Comparison of ENCODE assay signal across 8 mouse cellular contexts in genomic region chr2:57102091-57102855, GRCm38 (mm10). TPM values are rescaled to one million over a fixed set of nuclear protein-coding genes. Genes with fewer than 3 reads are reported as not detected.
DNase-seq lines count a peak whose midpoint lies in the region; ATAC-seq and TF ChIP-seq lines count a peak whose summit lies in the region.

No protein-coding gene starts in this region.

- peak; percentile 67 for ATAC-seq in limb, embryonic 12.5 days (ENCODE audit: insufficient number of reproducible peaks, insufficient read depth, low FRiP score, low TSS enrichment, low read depth)
- ATAC-seq in midbrain, embryonic 15.5 days (replicated peaks), result peak; percentile 71
- no peak for ATAC-seq in CD4-positive, CD25-positive, alpha-beta regulatory T cell, adult 4 months

- peak overlapping the region; percentile 39 for H3K4me3 ChIP-seq in heart, adult 2 months
- H3K4me3 ChIP-seq in limb, embryonic 12.5 days (replicated peaks), result peak overlapping the region; percentile 44
- peak overlapping the region; percentile 34 for H3K4me3 ChIP-seq in midbrain, embryonic 15.5 days

- peaks cover 1% of the 10 kb centered on the region for H3K4me1 ChIP-seq in heart, adult 2 months (ENCODE audit: control insufficient read depth, insufficient read depth, low read length)
- H3K4me1 ChIP-seq in limb, embryonic 12.5 days (replicated peaks), result peaks cover 18% of the 10 kb centered on the region
- H3K4me1 ChIP-seq in midbrain, embryonic 15.5 days, result peaks cover 16% of the 10 kb centered on the region

- peaks cover 18% of the 10 kb centered on the region for H3K27me3 ChIP-seq in heart, adult 2 months (ENCODE audit: control insufficient read depth, insufficient read depth, low read length)
- H3K27me3 ChIP-seq in limb, embryonic 12.5 days, result peaks cover 78% of the 10 kb centered on the region
- H3K27me3 ChIP-seq in midbrain, embryonic 15.5 days (replicated peaks), result peaks cover 79% of the 10 kb centered on the region

- H3K27ac ChIP-seq in heart, adult 2 months, result no peak overlapping the region
- no peak overlapping the region for H3K27ac ChIP-seq in limb, embryonic 12.5 days
- no peak overlapping the region for H3K27ac ChIP-seq in midbrain, embryonic 15.5 days

- peak overlapping the region; percentile 83 for H3K4me2 ChIP-seq in limb, embryonic 12.5 days
- H3K4me2 ChIP-seq in midbrain, embryonic 15.5 days, result peak overlapping the region; percentile 63

- TF ChIP-seq CTCF in heart, adult 2 months (IDR thresholded peaks at IDR 0.05), result no peak

- intact Hi-C loops in heart, adult 2 months (cut with DNase I), result no loop called here

- H3K9ac ChIP-seq in heart, adult 2 months (ENCODE audit: low read depth, low read length), result no peak overlapping the region
- H3K9ac ChIP-seq in limb, embryonic 12.5 days (replicated peaks), result peak overlapping the region; percentile 40; the same call in 1 of the 2 replicates
- peak overlapping the region; percentile 16; the same call in 1 of the 2 replicates for H3K9ac ChIP-seq in midbrain, embryonic 15.5 days

- TF ChIP-seq EP300 in heart, adult 2 months (IDR thresholded peaks at IDR 0.05; ENCODE audit: insufficient read depth, low read depth, low read length), result no peak

- peak; percentile 8 to 31 for DNase-seq in cerebellum, postnatal 25 days
- DNase-seq in cerebellum, adult 8-10 months, result no peak
- DNase-seq in adrenal gland, postnatal 36 days, result peak; percentile 50 to 66
- peak; percentile 35 to 53 for DNase-seq in heart, adult 2 months
- DNase-seq in urinary bladder, adult 2 months (ENCODE audit: low spot score), result no peak

- no peaks in the 10 kb centered on the region for H3K9me3 ChIP-seq in limb, embryonic 12.5 days
- no peaks in the 10 kb centered on the region for H3K9me3 ChIP-seq in midbrain, embryonic 15.5 days

- WGBS in heart, adult 2 months, result 3% methylated on average over 49 of the region's 51 CpGs
- WGBS in limb, embryonic 12.5 days, result under 1% methylated on average over 51 of the region's 51 CpGs
- under 1% methylated on average over 51 of the region's 51 CpGs for WGBS in midbrain, embryonic 15.5 days

- H3K79me2 ChIP-seq in heart, adult 2 months (replicated peaks; ENCODE audit: control insufficient read depth, insufficient read depth, low read length), result no peaks in the 10 kb centered on the region

- H3K36me3 ChIP-seq in heart, adult 2 months (ENCODE audit: control insufficient read depth, insufficient read depth, low read length), result no peaks in the 10 kb centered on the region
- no peaks in the 10 kb centered on the region for H3K36me3 ChIP-seq in limb, embryonic 12.5 days
- no peaks in the 10 kb centered on the region for H3K36me3 ChIP-seq in midbrain, embryonic 15.5 days (replicated peaks)

- TF ChIP-seq POLR2A in heart, adult 2 months (IDR thresholded peaks at IDR 0.05; ENCODE audit: insufficient read depth, low read depth, low read length), result no peak

RNA-seq across cellular contexts. Expression of gene Nr4a2, which starts 21.5 kb away (rescaled TPM):
- 10 to 100 TPM; 39.1 to 74.4 TPM for total RNA-seq in adrenal gland, postnatal 36 days (2021)
- total RNA-seq in heart, adult 2 months (2021), result 1 to 10 TPM; 1.0 to 2.6 TPM
- polyA plus RNA-seq in heart, adult 2 months (2012; rRNA removed), result 1.1 and 1.5 TPM in 2 replicates
- polyA plus RNA-seq in limb, embryonic 12.5 days (2016; fragmentation: Nextera tagmentation; extraction: Ambion mirVana), result 7.0 and 7.9 TPM in 2 replicates
- polyA plus RNA-seq in midbrain, embryonic 15.5 days (2015; fragmentation: Nextera tagmentation; extraction: Ambion mirVana), result 40.1 and 40.4 TPM in 2 replicates
- polyA plus RNA-seq in CD4-positive, CD25-positive, alpha-beta regulatory T cell, adult 4 months (2017; shearing (Covaris generic)), result 1 to 10 TPM; 2.5 to 3.5 TPM
- polyA plus RNA-seq in urinary bladder, adult 2 months (2012; rRNA removed), result 1.5 and 2.2 TPM in 2 replicates

Comparison
In these comparisons a context has a peak if more than half of its experiments do, and no peak if none do; other contexts are left out.
1. DNase-seq: peak in cerebellum, postnatal 25 days (2 of 2), adrenal gland, postnatal 36 days (2 of 2) and heart, adult 2 months (2 of 2); none in cerebellum, adult 8-10 months (single experiment) and urinary bladder, adult 2 months (single experiment).
2. Peak in every context shown above with its lines, with median percentiles within 50 percentile points of each other: H3K4me3 ChIP-seq.